ENCODE assay signal across 13 mouse cellular contexts in the genomic region with DNA sequence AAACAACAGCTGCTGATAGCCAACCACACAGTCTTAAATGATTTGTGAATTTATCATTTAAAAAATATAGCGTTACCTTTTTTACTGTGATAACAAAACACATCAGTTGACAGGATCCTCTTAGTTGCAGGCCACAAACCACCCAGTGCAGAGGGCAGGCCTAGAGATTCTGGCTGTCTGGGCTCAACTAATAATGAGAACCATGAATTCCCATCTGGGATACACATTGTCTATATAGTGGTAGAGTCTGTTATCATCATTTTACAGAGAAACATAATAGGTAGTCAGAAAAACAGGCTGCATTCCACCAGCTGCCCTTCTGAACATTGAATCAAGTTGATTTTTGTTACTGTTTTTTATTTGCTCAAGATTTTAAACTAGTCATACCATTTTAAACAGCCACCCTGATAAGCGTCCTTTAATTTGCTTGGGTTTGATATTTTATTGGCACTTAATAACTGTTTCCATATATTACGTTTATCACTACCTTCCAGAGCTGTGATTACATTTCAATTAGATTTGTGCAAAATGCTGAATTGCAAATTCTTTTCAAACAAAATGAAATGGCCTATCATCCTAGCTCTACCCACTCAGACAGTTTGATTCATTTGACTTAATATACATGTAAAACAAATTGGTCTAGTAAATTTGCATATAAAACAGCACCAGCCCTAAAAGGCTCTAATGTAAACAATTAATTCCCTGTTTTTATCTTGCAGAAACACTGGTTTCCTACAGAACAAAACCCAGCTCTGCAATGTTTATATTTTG.
"Had no signal": no experiment of that assay in that cellular context is flagged by ENCODE, and none has a peak within 500 bp of the region (broad histone marks: within the 10 kb centered on the region; RNA-seq: fewer than 3 reads in every experiment).

No protein-coding gene starts in this region.

- H3K4me1 ChIP-seq: limb, embryonic 15.5 days; liver, embryonic 12.5 days had no signal

- DNase-seq: kidney, adult 11 months; kidney, adult 9 months; kidney, postnatal 36 days; layer of hippocampus, adult 9-11 months; layer of hippocampus, postnatal 36 days; lung, postnatal 4 days; right cerebral cortex, adult 18-20 months; right cerebral cortex, postnatal 25 days; thymus, postnatal 36 days had no signal

- H3K4me3 ChIP-seq: limb, embryonic 15.5 days; liver, embryonic 12.5 days; myocyte had no signal

- H3K9ac ChIP-seq: limb, embryonic 15.5 days; liver, embryonic 12.5 days had no signal

- H3K27me3 ChIP-seq: limb, embryonic 15.5 days; liver, embryonic 12.5 days had no signal

- H3K4me2 ChIP-seq: limb, embryonic 15.5 days; liver, embryonic 12.5 days had no signal

- H3K36me3 ChIP-seq: limb, embryonic 15.5 days; liver, embryonic 12.5 days had no signal

- H3K27ac ChIP-seq: kidney, postnatal 0 days; limb, embryonic 15.5 days; liver, embryonic 12.5 days had no signal

- H3K9me3 ChIP-seq: limb, embryonic 15.5 days; liver, embryonic 12.5 days had no signal

- ATAC-seq: liver, embryonic 12.5 days had no signal
